Mouse (Mus musculus) CH12.LX (cell line): ENCODE measurements at regions not wholly inside any gene's neighbourhood (a gene's known extent, or its start where the extent isn't known, plus 50 kb on each side); places are given as distances from the start of the nearest gene placed in this dataset.

Experiments
- DNase-seq: peaks from one replicate; pipeline ENCODE4 v3.0.0-alpha.2; 2013; ENCODE audit errors: extremely low read depth
- H3K27ac ChIP-seq: 2 replicates; pipeline ENCODE4 v1.5.1; 2012; ENCODE audit warnings: low read depth, mild to moderate bottlenecking, control low read depth, moderate library complexity; ENCODE audit not compliant: insufficient read depth
- H3K27me3 ChIP-seq: replicated peaks from 2 replicates; pipeline ENCODE3; 2012; ENCODE audit warnings: inconsistent platforms
- H3K36me3 ChIP-seq, 2 experiments: replicated peaks in 1 of 2; 2 replicates each; pipeline versions ENCODE3 to v1.6.1; 2012; ENCODE audit warnings: inconsistent platforms in 1 of 2, low read length in 1 of 2, mild to moderate bottlenecking in 1 of 2, mixed read lengths in 1 of 2, moderate library complexity in 1 of 2; ENCODE audit not compliant: control insufficient read depth in 1 of 2, insufficient read depth in 1 of 2
- H3K4me1 ChIP-seq, 2 experiments: 2 replicates each; pipeline ENCODE4 v1.6.1; 2012; ENCODE audit warnings: inconsistent platforms in 1 of 2, moderate library complexity in 1 of 2; ENCODE audit not compliant: insufficient read depth in 2 of 2, control insufficient read depth in 1 of 2
- H3K4me2 ChIP-seq: 2 replicates; pipeline ENCODE4 v1.6.1; 2012; ENCODE audit warnings: low read depth, mild to moderate bottlenecking, control low read depth; ENCODE audit not compliant: poor library complexity, insufficient read depth, severe bottlenecking
- H3K4me3 ChIP-seq, 3 experiments: fragments of 150-350 bp in 1 of 3; sonication (generic) in 1 of 3; replicated peaks in 1 of 3; 2 replicates each; pipeline versions ENCODE3 to v1.5.1; 2011 to 2012; ENCODE audit warnings: low read depth in 2 of 3, low read length in 2 of 3, mild to moderate bottlenecking in 2 of 3, moderate library complexity in 2 of 3, control low read depth in 1 of 3, improper control_type of control experiment in 1 of 3, inconsistent platforms in 1 of 3, mixed read lengths in 1 of 3; ENCODE audit not compliant: poor library complexity in 1 of 3
- H3K79me2 ChIP-seq: replicated peaks from 2 replicates; pipeline ENCODE4 v1.6.1; 2012; ENCODE audit warnings: mild to moderate bottlenecking, moderate library complexity; ENCODE audit not compliant: control insufficient read depth, poor library complexity, insufficient read depth, severe bottlenecking; ENCODE audit errors: extremely low read depth
- H3K9ac ChIP-seq: 2 replicates; pipeline ENCODE4 v1.6.1; 2012; ENCODE audit warnings: low read depth, mild to moderate bottlenecking, control low read depth, moderate library complexity; ENCODE audit not compliant: insufficient read depth
- H3K9me3 ChIP-seq: replicated peaks from 2 replicates; pipeline ENCODE3; 2012; ENCODE audit warnings: low read length, inconsistent platforms, mixed read lengths
- BHLHE40 ChIP-seq: IDR thresholded peaks from 2 replicates; pipeline ENCODE4 v1.6.1; 2011; ENCODE audit warnings: mild to moderate bottlenecking, low read depth, low read length, improper control_type of control experiment
- CHD2 ChIP-seq: IDR thresholded peaks from 2 replicates; pipeline ENCODE4 v1.6.1; 2011; ENCODE audit warnings: low read length, improper control_type of control experiment
- ETS1 ChIP-seq: conservative IDR thresholded peaks from 2 replicates; pipeline ENCODE4 v1.6.1; 2012; ENCODE audit warnings: low read depth, mild to moderate bottlenecking, inconsistent platforms, low read length, improper control_type of control experiment, moderate library complexity
- GABPA ChIP-seq: IDR thresholded peaks from 2 replicates; pipeline ENCODE4 v1.6.1; 2012; ENCODE audit warnings: low read depth, low read length, improper control_type of control experiment, inconsistent platforms; ENCODE audit not compliant: insufficient replicate concordance
- JUN ChIP-seq: IDR thresholded peaks from 2 replicates; pipeline ENCODE4 v1.6.1; 2011; ENCODE audit warnings: low read depth, mild to moderate bottlenecking, low read length, improper control_type of control experiment, moderate library complexity; ENCODE audit not compliant: insufficient read depth
- KAT2A ChIP-seq: IDR thresholded peaks from 2 replicates; pipeline ENCODE4 v1.6.1; 2012; ENCODE audit warnings: low read length, improper control_type of control experiment, inconsistent platforms; ENCODE audit not compliant: insufficient replicate concordance
- MYC ChIP-seq: IDR thresholded peaks from 2 replicates; pipeline ENCODE4 v1.6.1; 2011; ENCODE audit warnings: low read depth, mild to moderate bottlenecking, improper control_type of control experiment, low read length
- NELFE ChIP-seq: IDR thresholded peaks from 2 replicates; pipeline ENCODE4 v1.6.1; 2011; ENCODE audit warnings: low read depth, low read length, improper control_type of control experiment
- RCOR1 ChIP-seq: conservative IDR thresholded peaks from 2 replicates; pipeline ENCODE4 v1.6.1; 2012; ENCODE audit warnings: low read depth, mild to moderate bottlenecking, inconsistent platforms, low read length, improper control_type of control experiment
- SIN3A ChIP-seq: IDR thresholded peaks from 2 replicates; pipeline ENCODE4 v1.6.1; 2012; ENCODE audit warnings: low read length, improper control_type of control experiment, inconsistent platforms
- USF1 ChIP-seq: IDR thresholded peaks from 2 replicates; pipeline ENCODE4 v1.6.1; 2014; ENCODE audit warnings: low read depth, mild to moderate bottlenecking, inconsistent platforms, low read length, improper control_type of control experiment
- ZC3H11A ChIP-seq: IDR thresholded peaks from 2 replicates; pipeline ENCODE4 v1.6.1; 2012; ENCODE audit warnings: low read depth, mild to moderate bottlenecking, inconsistent platforms, low read length, improper control_type of control experiment
- ZNF384 ChIP-seq: IDR thresholded peaks from 2 replicates; pipeline ENCODE4 v1.6.1; 2012; ENCODE audit warnings: low read depth, low read length, improper control_type of control experiment, inconsistent platforms
- dilution Hi-C: fragments of 300-500 bp; cut with MboI; formaldehyde crosslinking; loops from 2 replicates; pipeline ENCODE4 v1.14.3; 2020; ENCODE audit warnings: low sequenced_read_pairs; ENCODE audit not compliant: extremely low pct_unique_long_range_greater_than_20kb, extremely low pct_ligation_motif_present
- in situ Hi-C: fragments of 300-500 bp; cut with MboI; formaldehyde crosslinking; loops from 3 replicates; pipeline ENCODE4 v1.14.3; 2019; ENCODE audit warnings: low sequenced_read_pairs, low pct_ligation_motif_present, low pct_unique_long_range_greater_than_20kb, mixed read lengths

DNA sequence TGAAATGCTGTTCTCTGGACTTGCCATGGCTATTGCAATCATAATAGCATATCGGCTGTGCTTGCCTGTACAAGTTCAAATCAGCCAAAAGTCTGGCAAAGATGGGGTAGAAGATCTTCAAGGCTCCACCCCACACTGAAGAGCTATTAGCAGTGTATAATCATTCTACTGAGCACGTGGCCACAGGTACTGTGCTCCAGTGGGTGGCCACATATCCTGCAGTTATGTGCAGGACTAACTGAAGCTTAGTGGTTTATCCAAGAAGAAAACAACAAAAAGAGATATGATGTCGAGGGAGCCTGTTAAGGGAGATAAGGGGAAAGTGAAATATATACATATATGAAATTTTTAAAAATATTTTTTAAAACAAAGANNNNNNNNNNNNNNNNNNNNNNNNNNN lies 309.2 kb downstream of the Meis1 start:
- DNase-seq, result no peak
- H3K36me3 ChIP-seq, result no peaks in the 10 kb centered on the region
- H3K79me2 ChIP-seq, result no peaks in the 10 kb centered on the region
- dilution Hi-C loops (no loop called here), in situ Hi-C loops (no loop called here)
- H3K27ac ChIP-seq, result no peak overlapping the region
- no peak overlapping the region for H3K4me2 ChIP-seq
- TF ChIP-seq KAT2A (no peak), RCOR1 (no peak), CHD2 (no peak), BHLHE40 (no peak), NELFE (no peak), JUN (no peak), USF1 (no peak), MYC (no peak)
- no peak overlapping the region for H3K4me3 ChIP-seq
- H3K4me1 ChIP-seq, result no peaks in the 10 kb centered on the region
- H3K27me3 ChIP-seq, result no peaks in the 10 kb centered on the region
- no peak overlapping the region for H3K9ac ChIP-seq
- no peaks in the 10 kb centered on the region for H3K9me3 ChIP-seq

- Histone ChIP-seq H3K4me1 (peaks cover 0 to 9% of the 10 kb centered on the region in 2 experiments; a peak in 3 of 4 replicates), H3K36me3 (no peaks in the 10 kb centered on the region), H3K79me2 (no peaks in the 10 kb centered on the region), H3K27ac (no peak overlapping the region), H3K9ac (no peak overlapping the region), H3K9me3 (no peaks in the 10 kb centered on the region), H3K27me3 (no peaks in the 10 kb centered on the region)
- peak; percentile 38 for DNase-seq
- TF ChIP-seq ZC3H11A, result no peak
- TF ChIP-seq GABPA, result no peak
- no peak for TF ChIP-seq ZNF384
- TF ChIP-seq SIN3A, result no peak
- TF ChIP-seq ETS1, result no peak
- TF ChIP-seq, all 38 proteins: peak for 0
- in situ Hi-C loops (no loop called here), dilution Hi-C loops (no loop called here)
- H3K4me3 ChIP-seq, result no peak overlapping the region
- H3K4me2 ChIP-seq, result no peak overlapping the region
Observed at GRCm38 (mm10) chr11:18681593-18681992, 337.2 kb downstream of the Meis1 start.

DNA sequence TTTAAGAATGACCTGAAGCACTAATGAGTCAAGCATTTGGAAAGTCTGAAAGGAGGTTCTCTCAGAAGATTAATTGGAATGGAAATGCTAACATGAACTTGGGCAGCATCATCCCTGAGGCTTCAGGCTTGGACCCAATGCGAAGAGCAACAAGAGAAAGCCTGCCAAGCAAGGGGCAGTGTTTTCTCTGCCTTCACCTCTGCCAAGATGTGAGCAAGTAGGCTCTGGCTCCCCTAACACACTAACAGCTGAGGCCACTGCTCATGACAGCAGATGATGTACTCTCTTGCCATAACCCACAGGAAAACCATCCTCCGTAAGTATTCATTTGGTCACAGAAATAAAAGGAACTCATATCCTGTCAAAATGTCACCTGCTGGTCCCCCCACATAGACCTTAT lies 341.9 kb downstream of the Meis1 start:
- Histone ChIP-seq H3K27ac (no peak overlapping the region), H3K79me2 (no peaks in the 10 kb centered on the region), H3K4me3 (no peak overlapping the region), H3K4me1 (peaks cover 0 to 6% of the 10 kb centered on the region in 2 experiments; a peak in 3 of 4 replicates), H3K27me3 (no peaks in the 10 kb centered on the region), H3K9me3 (peaks cover 2% of the 10 kb centered on the region), H3K9ac (no peak overlapping the region), H3K36me3 (no peaks in the 10 kb centered on the region), H3K4me2 (no peak overlapping the region)
- no peak for TF ChIP-seq RCOR1
- in situ Hi-C loops (no loop called here), dilution Hi-C loops (no loop called here)
- DNase-seq, result no peak
